Mouse (Mus musculus) intestine, embryonic 15.5 days (tissue): ENCODE measurements at regions not wholly inside any gene's neighbourhood (a gene's known extent, or its start where the extent isn't known, plus 50 kb on each side); places are given as distances from the start of the nearest gene placed in this dataset.
A peak's percentile ranks its signal among the peaks of the same experiment; 100 is the strongest.

ENCODE experiments used
- ATAC-seq: fragments of 200-750 bp; cut with Nextera tagmentation; 2 replicates; pipeline ENCODE4 v1.8.0; 2017; ENCODE audit warnings: moderate TSS enrichment, moderate library complexity
- H3K27ac ChIP-seq: fragments of 300-500 bp; sonication (generic); 2 replicates; pipeline ENCODE4 v1.5.1; 2015; ENCODE audit warnings: mild to moderate bottlenecking, inconsistent platforms
- H3K27me3 ChIP-seq: fragments of 300-500 bp; sonication (generic); replicated peaks from 2 replicates; pipeline ENCODE4 v1.6.1; 2015; ENCODE audit warnings: inconsistent platforms
- H3K36me3 ChIP-seq: fragments of 300-500 bp; sonication (generic); 2 replicates; pipeline ENCODE4 v1.6.1; 2015; ENCODE audit warnings: inconsistent platforms
- H3K4me1 ChIP-seq: fragments of 300-500 bp; sonication (generic); replicated peaks from 2 replicates; pipeline ENCODE4 v1.6.1; 2015; ENCODE audit warnings: inconsistent platforms
- H3K4me2 ChIP-seq: fragments of 300-500 bp; sonication (generic); replicated peaks from 2 replicates; pipeline ENCODE4 v1.6.1; 2015; ENCODE audit warnings: mild to moderate bottlenecking, inconsistent platforms
- H3K4me3 ChIP-seq: fragments of 300-500 bp; sonication (generic); replicated peaks from 2 replicates; pipeline ENCODE4 v1.5.1; 2015; ENCODE audit warnings: inconsistent platforms
- H3K9ac ChIP-seq: fragments of 300-500 bp; sonication (generic); 2 replicates; pipeline ENCODE4 v1.6.1; 2015; ENCODE audit warnings: inconsistent platforms
- H3K9me3 ChIP-seq: fragments of 300-500 bp; sonication (generic); 2 replicates; pipeline ENCODE4 v1.6.1; 2016; ENCODE audit warnings: inconsistent platforms
- WGBS: fragments of 180-500 bp; shearing (Covaris S2); methylation state at CpG from one replicate; pipeline ENCODE4 v1.1.7; 2015; 5-methylcytosine and 5-hydroxymethylcytosine counted together

DNA sequence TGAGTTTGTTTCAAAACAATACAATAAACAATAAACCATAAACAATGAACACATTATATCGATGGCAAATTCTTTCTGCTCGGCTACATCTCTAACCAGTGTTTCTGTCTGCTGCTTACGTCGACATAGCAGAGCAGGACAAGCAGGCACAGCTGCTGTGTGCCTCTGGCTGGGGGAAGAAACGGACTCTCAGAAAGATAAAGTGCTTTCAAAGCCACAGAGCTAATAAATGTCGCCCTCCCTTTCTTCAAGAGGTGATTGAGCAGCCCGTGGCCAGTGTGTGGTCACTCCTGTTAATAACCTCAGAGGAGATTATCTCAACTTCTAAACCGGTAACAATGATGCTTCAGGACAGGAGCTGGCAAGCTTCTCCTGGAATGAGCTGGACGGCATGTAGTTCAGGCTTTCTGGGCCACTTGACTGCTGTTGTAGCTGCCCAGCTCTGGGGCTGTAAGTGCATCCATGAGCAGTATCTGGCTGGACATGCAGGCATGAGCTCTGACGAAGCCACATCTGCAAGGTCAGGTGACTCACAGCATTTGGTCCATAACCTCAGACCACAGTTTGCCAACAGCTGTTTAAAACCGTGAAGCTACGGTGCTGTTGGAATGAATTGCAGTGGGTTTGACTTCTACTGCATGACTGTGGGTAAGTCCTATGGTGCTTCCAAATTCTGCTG is 55.6 kb downstream of the Evx1 start:
- no peaks in the 10 kb centered on the region for H3K27me3 ChIP-seq
- no peaks in the 10 kb centered on the region for H3K9me3 ChIP-seq
- H3K4me3 ChIP-seq, result no peak overlapping the region
- H3K36me3 ChIP-seq, result no peaks in the 10 kb centered on the region
- WGBS, result 24% methylated on average over 12 of the region's 12 CpGs
- H3K9ac ChIP-seq, result no peak overlapping the region; the same call in 1 of the 2 replicates
- H3K27ac ChIP-seq, result no peak overlapping the region
- H3K4me1 ChIP-seq, result peaks cover 3% of the 10 kb centered on the region; the same call in 1 of the 2 replicates
- H3K4me2 ChIP-seq, result no peak overlapping the region
- ATAC-seq, result no peak

DNA sequence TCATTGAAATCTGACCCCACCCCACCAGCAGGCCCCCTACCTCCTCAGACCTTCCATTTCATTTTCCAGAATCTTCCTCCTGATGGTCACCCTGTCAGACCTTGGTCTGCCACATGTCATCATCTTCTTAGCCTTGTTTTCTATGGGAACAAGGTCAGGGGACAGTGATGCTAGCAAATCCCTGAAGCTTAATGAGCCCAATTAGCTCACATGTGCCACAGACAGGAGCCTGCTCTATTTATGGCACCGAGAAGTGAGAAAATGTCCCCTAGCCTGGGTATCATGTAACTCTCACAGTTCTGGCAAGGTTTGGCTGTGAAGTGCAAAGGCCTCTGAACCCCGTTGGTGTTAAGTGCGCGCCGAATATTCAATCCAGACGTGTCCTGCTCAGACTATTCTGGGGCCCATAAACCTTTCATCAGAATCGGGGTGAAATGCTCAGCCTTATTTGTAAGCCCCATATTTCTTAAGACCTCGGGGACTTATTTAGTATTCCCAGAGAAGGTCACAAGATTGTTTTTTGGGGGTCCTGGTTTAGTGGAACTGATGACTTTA is 57.6 kb downstream of the Evx1 start:
- WGBS, result 85% methylated on average over 8 of the region's 8 CpGs
- Histone ChIP-seq H3K27me3 (no peaks in the 10 kb centered on the region), H3K4me3 (no peak overlapping the region), H3K9ac (no peak overlapping the region), H3K36me3 (no peaks in the 10 kb centered on the region), H3K9me3 (no peaks in the 10 kb centered on the region), H3K4me2 (no peak overlapping the region), H3K4me1 (peaks cover 3% of the 10 kb centered on the region; the same call in 1 of the 2 replicates), H3K27ac (no peak overlapping the region)
- no peak for ATAC-seq

DNA sequence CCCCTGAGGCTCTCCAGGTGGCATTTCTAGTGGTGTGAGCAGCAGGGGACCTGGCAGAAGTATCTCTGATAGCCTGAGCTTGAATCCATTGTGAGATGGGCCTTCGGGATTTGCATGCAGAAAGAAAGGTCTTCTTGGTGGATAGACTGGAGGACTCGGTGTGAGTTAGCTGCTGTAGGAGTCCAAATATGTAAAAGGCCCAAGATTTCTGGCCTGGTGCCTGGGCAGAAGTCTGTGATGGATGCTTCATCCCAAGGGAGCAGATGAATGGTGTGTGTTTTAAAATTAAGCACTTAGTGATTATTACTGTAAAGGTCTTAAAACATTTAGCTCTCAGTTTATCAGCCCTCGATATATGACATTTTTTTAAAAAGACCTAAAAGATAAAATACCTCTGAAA is 65.8 kb downstream of the Evx1 start:
- Histone ChIP-seq H3K36me3 (no peaks in the 10 kb centered on the region), H3K4me3 (no peak overlapping the region), H3K27me3 (no peaks in the 10 kb centered on the region), H3K9ac (no peak overlapping the region), H3K9me3 (no peaks in the 10 kb centered on the region), H3K4me1 (no peaks in the 10 kb centered on the region; the same call in 1 of the 2 replicates), H3K27ac (0 out of 2 replicates have a peak overlapping the region, but pooled peaks have one; percentile 32), H3K4me2 (no peak overlapping the region)
- ATAC-seq, result no peak
- WGBS, result 53% methylated on average over 3 of the region's 3 CpGs

DNA sequence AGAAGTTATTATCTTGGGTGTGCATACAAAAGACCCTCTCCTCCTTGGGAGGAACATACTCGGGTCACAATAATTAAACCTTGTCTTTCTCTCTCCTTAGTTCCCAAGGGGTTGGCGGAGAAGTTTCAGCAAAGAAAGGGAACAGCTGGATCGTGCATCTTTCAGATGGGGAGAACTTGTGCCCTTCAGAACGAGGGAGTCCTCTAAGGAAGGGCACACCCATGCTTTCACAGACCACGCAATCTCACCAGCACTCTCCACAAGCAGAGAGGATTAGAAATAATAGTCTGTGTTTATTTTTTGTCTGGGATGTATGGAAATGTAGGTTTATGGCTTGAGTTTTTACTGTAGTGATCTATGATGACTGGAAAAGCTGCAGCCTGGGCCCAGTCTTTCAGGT is 66.3 kb downstream of the Evx1 start:
- Histone ChIP-seq H3K27ac (no peak overlapping the region), H3K36me3 (no peaks in the 10 kb centered on the region), H3K4me2 (no peak overlapping the region), H3K9me3 (no peaks in the 10 kb centered on the region), H3K4me1 (no peaks in the 10 kb centered on the region; the same call in 1 of the 2 replicates), H3K27me3 (no peaks in the 10 kb centered on the region), H3K4me3 (no peak overlapping the region), H3K9ac (no peak overlapping the region)
- 36% methylated on average over 5 of the region's 5 CpGs for WGBS
- ATAC-seq, result no peak

DNA sequence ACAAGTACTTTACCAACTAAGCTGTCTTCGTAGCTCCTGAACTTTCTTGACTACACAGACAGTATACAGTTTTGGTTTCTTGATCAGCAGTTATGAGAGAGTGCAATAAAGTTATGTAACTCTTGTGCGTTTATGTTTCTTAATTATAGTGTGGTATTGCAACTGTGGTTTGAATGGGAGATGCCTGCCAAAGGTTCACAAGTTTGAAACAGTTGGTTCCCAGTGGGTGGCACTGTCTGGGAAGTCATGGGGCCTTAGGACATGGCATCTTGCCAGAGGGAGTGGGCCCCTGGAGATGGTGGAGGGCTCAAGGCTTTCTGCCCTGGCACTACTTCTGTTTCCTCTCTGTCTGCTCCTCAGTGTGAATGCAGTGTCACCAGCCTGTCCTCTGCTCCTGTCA is 71.7 kb downstream of the Evx1 start:
- 89% methylated on average over 2 of the region's 2 CpGs for WGBS
- H3K4me3 ChIP-seq, result no peak overlapping the region
- no peaks in the 10 kb centered on the region for H3K4me1 ChIP-seq
- no peaks in the 10 kb centered on the region for H3K9me3 ChIP-seq
- no peak for ATAC-seq
- no peak overlapping the region for H3K9ac ChIP-seq
- no peaks in the 10 kb centered on the region for H3K27me3 ChIP-seq
- no peak overlapping the region for H3K4me2 ChIP-seq
- H3K36me3 ChIP-seq, result no peaks in the 10 kb centered on the region
- no peak overlapping the region for H3K27ac ChIP-seq

DNA sequence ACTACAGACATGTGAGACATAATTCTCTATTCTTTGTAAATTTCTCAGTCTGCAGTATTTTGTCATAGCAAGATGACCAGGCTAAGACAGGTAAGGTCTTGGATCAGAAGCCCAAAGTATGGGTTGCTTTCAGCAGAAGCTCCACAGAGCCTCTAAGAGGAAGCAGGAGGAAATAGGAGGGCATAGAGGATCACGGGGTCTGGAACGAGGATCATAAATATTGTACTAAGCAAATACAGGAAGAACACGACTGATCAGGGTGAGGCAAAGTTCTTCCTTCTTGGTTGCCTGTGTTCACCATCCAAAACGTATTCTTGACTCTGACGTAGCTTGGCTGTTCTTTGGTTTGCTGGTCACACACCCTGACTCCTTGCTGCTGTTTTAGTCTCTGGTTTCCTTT is 88.1 kb downstream of the Evx1 start:
- Histone ChIP-seq H3K4me3 (no peak overlapping the region), H3K4me1 (no peaks in the 10 kb centered on the region), H3K36me3 (no peaks in the 10 kb centered on the region), H3K27ac (no peak overlapping the region), H3K9ac (no peak overlapping the region), H3K9me3 (no peaks in the 10 kb centered on the region), H3K4me2 (no peak overlapping the region), H3K27me3 (no peaks in the 10 kb centered on the region)
- WGBS, result 36% methylated on average over 5 of the region's 5 CpGs
- peak; percentile 70 for ATAC-seq

DNA sequence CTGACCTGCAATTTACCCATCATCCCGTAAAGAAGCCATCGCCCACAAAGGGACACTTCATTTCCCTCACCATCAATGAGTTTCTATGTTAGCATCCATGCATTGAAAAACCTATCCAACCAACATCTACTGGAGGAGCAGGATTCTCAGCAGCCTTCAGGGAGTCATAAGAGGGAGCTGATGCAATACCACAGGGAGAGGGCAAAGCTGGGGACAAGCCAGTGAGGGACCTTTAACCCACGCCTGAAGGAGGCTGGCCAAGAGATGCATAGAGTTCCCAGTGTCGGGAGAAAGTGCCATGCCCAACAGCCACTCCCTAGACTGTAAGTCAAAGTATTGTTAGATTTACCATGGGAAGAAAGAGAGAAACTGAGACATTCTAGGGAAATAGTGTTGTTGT is 96.7 kb downstream of the Evx1 start:
- Histone ChIP-seq H3K36me3 (no peaks in the 10 kb centered on the region), H3K9me3 (no peaks in the 10 kb centered on the region), H3K27ac (0 out of 2 replicates have a peak overlapping the region, but pooled peaks have one; percentile 27), H3K4me1 (no peaks in the 10 kb centered on the region), H3K27me3 (no peaks in the 10 kb centered on the region), H3K4me3 (no peak overlapping the region), H3K9ac (no peak overlapping the region), H3K4me2 (no peak overlapping the region)
- no peak for ATAC-seq
- WGBS, result 79% methylated on average over 4 of the region's 4 CpGs

DNA sequence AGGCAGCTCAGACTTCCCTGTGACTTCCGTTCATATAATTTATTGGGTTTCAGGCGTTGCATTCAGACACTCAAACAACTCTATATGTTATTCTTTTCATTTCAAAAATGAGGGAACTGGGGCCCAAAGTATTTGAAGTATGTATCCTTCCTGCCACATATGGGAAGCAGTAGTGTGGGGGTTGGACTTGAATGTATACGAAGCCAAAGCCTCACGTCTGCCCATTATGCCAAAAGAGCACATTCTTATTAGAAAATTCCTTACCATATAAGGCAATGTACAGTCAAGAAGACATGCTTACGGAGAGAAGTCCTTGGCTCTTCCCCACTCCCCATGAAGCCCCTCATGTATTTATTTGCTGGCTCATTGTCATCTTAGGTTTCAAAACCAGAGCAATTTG is 97.4 kb downstream of the Evx1 start:
- H3K27ac ChIP-seq, result 0 out of 2 replicates have a peak overlapping the region, but pooled peaks have one; percentile 27
- H3K9ac ChIP-seq, result no peak overlapping the region
- H3K4me1 ChIP-seq, result no peaks in the 10 kb centered on the region
- no peaks in the 10 kb centered on the region for H3K27me3 ChIP-seq
- no peaks in the 10 kb centered on the region for H3K9me3 ChIP-seq
- H3K4me2 ChIP-seq, result no peak overlapping the region
- no peak overlapping the region for H3K4me3 ChIP-seq
- H3K36me3 ChIP-seq, result no peaks in the 10 kb centered on the region
- WGBS, result 32% methylated on average over 5 of the region's 5 CpGs
- 0 out of 2 replicates have a peak, but pooled peaks have one; percentile 25 for ATAC-seq

DNA sequence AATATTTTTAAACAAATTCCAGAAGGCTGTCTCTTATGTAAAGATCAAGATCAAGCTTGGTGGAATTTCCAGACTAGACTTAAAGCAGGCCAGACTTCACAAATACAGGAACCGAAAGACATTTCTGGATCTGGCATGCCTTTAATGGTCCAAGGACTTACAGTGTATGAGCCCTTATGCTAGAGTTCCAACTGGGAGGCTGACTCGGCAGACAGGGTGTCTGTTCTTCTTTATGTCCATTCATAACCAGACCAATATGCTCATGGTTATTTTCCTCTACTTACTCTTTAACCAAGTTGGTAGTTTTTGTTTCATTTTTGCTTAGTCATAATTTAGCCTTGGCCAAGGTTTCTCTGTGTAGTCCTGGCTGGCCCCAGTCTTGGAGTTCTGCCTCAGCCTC is 98.0 kb downstream of the Evx1 start:
- H3K27ac ChIP-seq, result no peak overlapping the region
- no peak overlapping the region for H3K4me2 ChIP-seq
- ATAC-seq, result no peak
- H3K4me1 ChIP-seq, result no peaks in the 10 kb centered on the region
- no peaks in the 10 kb centered on the region for H3K36me3 ChIP-seq
- 64% methylated on average over 2 of the region's 2 CpGs for WGBS
- no peak overlapping the region for H3K4me3 ChIP-seq
- no peaks in the 10 kb centered on the region for H3K9me3 ChIP-seq
- H3K9ac ChIP-seq, result no peak overlapping the region
- H3K27me3 ChIP-seq, result no peaks in the 10 kb centered on the region

DNA sequence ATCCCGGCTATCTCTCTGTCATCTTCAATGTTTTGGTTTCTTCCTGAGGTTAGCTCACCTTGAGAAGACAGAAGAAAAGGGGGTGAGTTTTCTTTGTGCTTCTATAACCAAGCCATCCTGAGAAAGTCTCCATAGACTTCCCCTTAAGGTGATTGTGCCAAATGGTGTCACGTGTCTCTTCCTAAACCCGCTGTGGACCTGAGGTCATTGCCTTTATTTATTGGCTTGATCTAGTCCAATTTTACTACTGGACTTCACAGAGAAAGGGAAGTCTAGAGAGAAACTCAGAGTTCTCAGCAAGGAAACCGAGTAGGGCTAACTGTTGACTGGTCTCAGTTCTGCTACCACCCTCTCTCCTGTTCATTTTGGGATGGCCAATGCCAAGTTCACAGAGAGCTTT is 100.3 kb downstream of the Evx1 start:
- ATAC-seq, result no peak
- Histone ChIP-seq H3K9me3 (no peaks in the 10 kb centered on the region), H3K4me1 (peaks cover 7% of the 10 kb centered on the region; the same call in 1 of the 2 replicates), H3K27ac (no peak overlapping the region), H3K27me3 (no peaks in the 10 kb centered on the region), H3K4me3 (no peak overlapping the region), H3K36me3 (no peaks in the 10 kb centered on the region), H3K9ac (no peak overlapping the region), H3K4me2 (no peak overlapping the region)
- WGBS, result 91% methylated on average over 4 of the region's 4 CpGs

DNA sequence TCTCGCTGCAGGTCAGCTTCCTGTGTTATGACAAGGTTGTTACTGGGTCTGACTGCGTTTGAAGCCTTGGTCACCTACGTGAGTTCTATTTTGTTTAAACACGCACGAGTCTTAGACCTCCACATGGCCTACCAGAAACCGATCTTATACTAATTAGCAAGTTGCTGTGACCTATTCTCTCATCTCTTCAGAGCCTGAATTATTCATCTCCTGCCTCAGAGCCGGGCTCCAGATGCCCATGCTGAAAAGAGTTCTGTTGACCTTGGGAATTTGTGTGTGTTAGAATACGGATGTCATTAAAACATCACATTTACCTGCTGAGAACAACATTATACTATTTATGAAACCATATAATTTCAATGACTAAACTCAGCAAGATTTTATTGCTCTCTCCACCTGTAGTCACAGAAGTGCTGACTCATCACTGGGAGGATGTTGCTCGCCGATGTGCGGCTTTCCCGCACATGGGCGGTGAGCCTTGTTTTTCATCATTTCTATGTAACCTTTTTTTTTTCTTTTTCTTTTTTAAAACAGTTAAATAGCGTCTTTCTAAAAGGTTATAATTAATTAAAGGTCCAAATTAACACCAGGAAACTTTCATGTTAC is 102.1 kb downstream of the Evx1 start:
- no peaks in the 10 kb centered on the region for H3K9me3 ChIP-seq
- no peak overlapping the region for H3K4me3 ChIP-seq
- no peak overlapping the region for H3K9ac ChIP-seq
- peaks cover 13% of the 10 kb centered on the region; the same call in 1 of the 2 replicates for H3K4me1 ChIP-seq
- H3K27me3 ChIP-seq, result no peaks in the 10 kb centered on the region
- H3K4me2 ChIP-seq, result no peak overlapping the region
- ATAC-seq, result no peak
- H3K27ac ChIP-seq, result no peak overlapping the region
- 86% methylated on average over 14 of the region's 14 CpGs for WGBS
- H3K36me3 ChIP-seq, result no peaks in the 10 kb centered on the region

DNA sequence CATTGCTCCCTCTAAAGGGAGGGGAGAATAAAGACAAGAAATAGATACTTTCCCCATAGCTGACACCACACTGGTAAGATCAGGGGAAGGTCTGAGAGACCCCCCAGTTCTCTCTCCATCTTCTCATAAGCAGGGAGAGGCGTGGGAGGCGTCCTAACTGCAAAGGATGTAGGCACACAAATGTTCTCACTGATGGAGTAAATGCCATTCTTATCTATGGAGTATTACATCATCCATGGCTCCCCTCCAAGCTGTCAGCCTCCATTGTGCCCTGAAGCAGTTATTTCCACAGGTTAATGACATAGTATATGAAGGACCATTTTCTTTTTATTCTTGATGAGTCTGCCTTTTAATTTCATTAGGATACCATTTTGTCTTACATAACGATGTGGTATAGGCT is 103.2 kb downstream of the Evx1 start:
- Histone ChIP-seq H3K4me3 (no peak overlapping the region), H3K9ac (no peak overlapping the region), H3K27me3 (no peaks in the 10 kb centered on the region), H3K4me1 (peaks cover 13% of the 10 kb centered on the region; the same call in 1 of the 2 replicates), H3K27ac (no peak overlapping the region), H3K9me3 (no peaks in the 10 kb centered on the region), H3K36me3 (no peaks in the 10 kb centered on the region), H3K4me2 (no peak overlapping the region)
- 57% methylated on average over 3 of the region's 3 CpGs for WGBS
- no peak for ATAC-seq
